Mouse (Mus musculus) T-helper 17 cell (primary cell): Measurements from ENCODE around the gene Alg12.
"Not testable (repeated sequence)": the region's sequence is repeated elsewhere in the genome, so short reads cannot be mapped to it uniquely, and the experiment has no call there.

Experiments used
- in situ Hi-C, 2 experiments: fragments of 300-600 bp; cut with MboI, MseI; formaldehyde crosslinking; loops; 1 replicate in 1 of 2; 2 replicates in 1 of 2; pipeline ENCODE4 v1.15.1; 2025; ENCODE audit warnings: high pct_unique_total_duplicates in 2 of 2

The Alg12 gene

GRCm38 (mm10) chr15:88794729-88795128 is 24.4 kb downstream of the Alg12 start:
- in situ Hi-C loops = loop anchor here in 1 of 2 experiments (10.0 kb wide), 1 partner anchor 740 kb away; no protein-coding TSS in a partner anchor

GRCm38 (mm10) chr15:88792140-88792850 is 26.8 kb downstream of the Alg12 start:
- in situ Hi-C loops = loop anchor here in 1 of 2 experiments (10.0 kb wide), 1 partner anchor 737 kb away; no protein-coding TSS in a partner anchor

GRCm38 (mm10) chr15:88774630-88775029 is 44.5 kb downstream of the Alg12 start:
- in situ Hi-C loops = loop anchor here in 1 of 2 experiments (5.0 kb wide), 1 partner anchor 43 kb away; the partner anchor contains the start of genes Alg12 and Creld2

- in situ Hi-C loops = no loop called here
Measured at GRCm38 (mm10) chr15:88768537-88768936, 50.6 kb downstream of the Alg12 start.

GRCm38 (mm10) chr15:88766139-88766538 is 53.0 kb downstream of the Alg12 start:
- in situ Hi-C loops = not testable (repeated sequence)

- in situ Hi-C loops = no loop called here
Measured at GRCm38 (mm10) chr15:88761551-88761950, 57.6 kb downstream of the Alg12 start.

- in situ Hi-C loops = no loop called here
Measured at GRCm38 (mm10) chr15:88758061-88758460, 61.1 kb downstream of the Alg12 start.

- in situ Hi-C loops = no loop called here
Measured at GRCm38 (mm10) chr15:88755761-88756160, 63.4 kb downstream of the Alg12 start.
